Mouse (Mus musculus) lung, adult 2 months (tissue): ENCODE results near the gene Pnpla5.

ENCODE experiments used
- CTCF ChIP-seq: fragments of 200-500 bp; IDR thresholded peaks from 2 replicates; pipeline ENCODE4 v1.5.1; 2011; ENCODE audit warnings: mild to moderate bottlenecking, low read length, control low read depth; ENCODE audit not compliant: insufficient read depth
- POLR2A ChIP-seq: fragments of 200-500 bp; IDR thresholded peaks from 2 replicates; pipeline ENCODE4 v1.6.1; 2011; ENCODE audit warnings: low read depth, mild to moderate bottlenecking, control low read depth, low read length, borderline replicate concordance; ENCODE audit errors: extremely low read depth

- TF ChIP-seq POLR2A (no peak), CTCF (no peak)
Measured at GRCm38 (mm10) chr15:84108899-84109298, 14.1 kb downstream of the Pnpla5 start.
